Mouse (Mus musculus) C2C12 (cell line): ENCODE measurements around the gene Rasgef1b. TPM values are rescaled to one million over a fixed set of nuclear protein-coding genes. Genes with fewer than 3 reads are reported as not detected.

Experiments used
- H3K27me3 ChIP-seq: one replicate; pipeline ENCODE4 v1.6.1; 2011; ENCODE audit not compliant: control insufficient read depth, insufficient read depth, insufficient read length
- H3K36me3 ChIP-seq: one replicate; pipeline ENCODE4 v1.6.1; 2011; ENCODE audit not compliant: control insufficient read depth, insufficient read depth
- H3K4me3 ChIP-seq: one replicate; pipeline ENCODE4 v1.5.1; 2011; ENCODE audit warnings: mild to moderate bottlenecking, control low read depth; ENCODE audit not compliant: poor library complexity, insufficient read depth, severe bottlenecking
- H3K79me2 ChIP-seq: one replicate; pipeline ENCODE4 v1.6.1; 2011; ENCODE audit not compliant: control insufficient read depth, insufficient read depth
- H3K79me3 ChIP-seq: one replicate; pipeline ENCODE4 v1.6.1; 2011; ENCODE audit warnings: low read depth, control low read depth
- H3ac ChIP-seq: one replicate; pipeline ENCODE3; 2011; ENCODE audit warnings: low read depth; ENCODE audit not compliant: control insufficient read depth, insufficient read length
- CEBPB ChIP-seq: IDR thresholded peaks from one replicate; pipeline ENCODE4 v1.6.1; 2011; ENCODE audit warnings: low read depth, mild to moderate bottlenecking, control low read depth, moderate library complexity
- CTCF ChIP-seq: IDR thresholded peaks from one replicate; pipeline ENCODE4 v1.5.1; 2011; ENCODE audit not compliant: control insufficient read depth, insufficient read depth, insufficient read length
- FOSL1 ChIP-seq: IDR thresholded peaks from one replicate; pipeline ENCODE4 v1.8.0; 2011; ENCODE audit warnings: mild to moderate bottlenecking, low read length; ENCODE audit not compliant: poor library complexity, insufficient read depth, severe bottlenecking
- MAX ChIP-seq: IDR thresholded peaks from one replicate; pipeline ENCODE4 v1.6.1; 2011; ENCODE audit warnings: mild to moderate bottlenecking, control low read depth
- MYOD1 ChIP-seq: IDR thresholded peaks from one replicate; pipeline ENCODE4 v1.6.1; 2011; ENCODE audit warnings: low read depth; ENCODE audit not compliant: control insufficient read depth, insufficient read length
- MYOG ChIP-seq: IDR thresholded peaks from one replicate; pipeline ENCODE4 v1.6.1; 2011; ENCODE audit not compliant: control insufficient read depth, insufficient read length; ENCODE audit errors: extremely low read depth
- USF1 ChIP-seq: IDR thresholded peaks from one replicate; pipeline ENCODE4 v1.6.1; 2011; ENCODE audit warnings: low read depth, mild to moderate bottlenecking, control low read depth, moderate library complexity
- polyA plus RNA-seq: library from polyadenylated mRNA; unstranded; fragments of >200 nt; fragmentation: generic; extraction: Trizol; gene quantifications from one replicate; pipeline ENCODE4 v1.2.1, GENCODE M21; 2012; ENCODE audit warnings: missing spikeins

Gene Rasgef1b
- polyA plus RNA-seq, 1 experiment: 0.05 TPM

- Histone ChIP-seq H3K4me3 (no peak overlapping the region), H3ac (no peak overlapping the region), H3K27me3 (no peaks in the 10 kb centered on the region), H3K36me3 (no peaks in the 10 kb centered on the region), H3K79me3 (no peaks in the 10 kb centered on the region), H3K79me2 (no peaks in the 10 kb centered on the region)
- no peak for TF ChIP-seq MYOD1
- no peak for TF ChIP-seq CTCF
- no peak for TF ChIP-seq MAX
- TF ChIP-seq USF1: no peak
- TF ChIP-seq FOSL1: no peak
- TF ChIP-seq MYOG: no peak
- no peak for TF ChIP-seq CEBPB
Measured at GRCm38 (mm10) chr5:99292287-99292851, 436.5 kb downstream of the Rasgef1b start.

- Histone ChIP-seq H3ac (no peak overlapping the region), H3K27me3 (no peaks in the 10 kb centered on the region), H3K36me3 (no peaks in the 10 kb centered on the region), H3K79me2 (no peaks in the 10 kb centered on the region), H3K4me3 (no peak overlapping the region), H3K79me3 (no peaks in the 10 kb centered on the region)
- TF ChIP-seq MYOG: no peak
- no peak for TF ChIP-seq USF1
- no peak for TF ChIP-seq FOSL1
- TF ChIP-seq MYOD1: no peak
- no peak for TF ChIP-seq MAX
- TF ChIP-seq CTCF: no peak
Measured at GRCm38 (mm10) chr5:99291084-99291830, 437.6 kb downstream of the Rasgef1b start.

- Histone ChIP-seq H3ac (no peak overlapping the region), H3K4me3 (no peak overlapping the region), H3K79me3 (no peaks in the 10 kb centered on the region), H3K27me3 (no peaks in the 10 kb centered on the region), H3K36me3 (no peaks in the 10 kb centered on the region), H3K79me2 (no peaks in the 10 kb centered on the region)
- TF ChIP-seq MYOD1 (no peak), USF1 (no peak), MAX (no peak), CEBPB (no peak), MYOG (no peak), FOSL1 (no peak), CTCF (no peak)
Measured at GRCm38 (mm10) chr5:99288262-99288661, 440.6 kb downstream of the Rasgef1b start.

GRCm38 (mm10) chr5:99287647-99288185 lies 441.1 kb downstream of the Rasgef1b start:
- Histone ChIP-seq H3ac (no peak overlapping the region), H3K4me3 (no peak overlapping the region), H3K79me2 (no peaks in the 10 kb centered on the region), H3K79me3 (no peaks in the 10 kb centered on the region), H3K36me3 (no peaks in the 10 kb centered on the region), H3K27me3 (no peaks in the 10 kb centered on the region)
- no peak for TF ChIP-seq MAX
- TF ChIP-seq USF1: no peak
- TF ChIP-seq CEBPB: no peak
- no peak for TF ChIP-seq CTCF
- no peak for TF ChIP-seq MYOG
- no peak for TF ChIP-seq FOSL1
- TF ChIP-seq MYOD1: no peak

- Histone ChIP-seq H3ac (no peak overlapping the region), H3K36me3 (no peaks in the 10 kb centered on the region), H3K27me3 (no peaks in the 10 kb centered on the region), H3K4me3 (no peak overlapping the region), H3K79me2 (no peaks in the 10 kb centered on the region), H3K79me3 (no peaks in the 10 kb centered on the region)
- TF ChIP-seq MYOD1 (no peak), USF1 (no peak), CEBPB (no peak)
Measured at GRCm38 (mm10) chr5:99286575-99286974, 442.3 kb downstream of the Rasgef1b start.

GRCm38 (mm10) chr5:99286024-99286423 lies 442.8 kb downstream of the Rasgef1b start:
- no peaks in the 10 kb centered on the region for H3K36me3 ChIP-seq
- no peaks in the 10 kb centered on the region for H3K27me3 ChIP-seq
- TF ChIP-seq MAX (no peak), MYOD1 (no peak), CTCF (no peak), MYOG (no peak), CEBPB (no peak), FOSL1 (no peak), USF1 (no peak)
- no peaks in the 10 kb centered on the region for H3K79me2 ChIP-seq
- no peak overlapping the region for H3ac ChIP-seq
- no peak overlapping the region for H3K4me3 ChIP-seq
- no peaks in the 10 kb centered on the region for H3K79me3 ChIP-seq
